Mouse (Mus musculus) gastrocnemius, adult 2 months (tissue): Measurements from ENCODE around the gene Rnf121. TPM values are rescaled to one million over a fixed set of nuclear protein-coding genes. Genes with fewer than 3 reads are reported as not detected.

Experiments used
- DNase-seq: peaks from one replicate; pipeline ENCODE4 v3.0.0; 2022
- H3K27ac ChIP-seq: fragments of 200-600 bp; 2 replicates; pipeline ENCODE4 v1.8.1; 2022; ENCODE audit warnings: mild to moderate bottlenecking
- H3K4me3 ChIP-seq: fragments of 200-600 bp; 2 replicates; pipeline ENCODE4 v1.8.1; 2022; ENCODE audit warnings: mild to moderate bottlenecking, moderate library complexity
- CTCF ChIP-seq: fragments of 200-600 bp; IDR thresholded peaks from 2 replicates; pipeline ENCODE4 v1.8.1; 2022; ENCODE audit warnings: antibody characterized with exemption, mild to moderate bottlenecking, moderate library complexity
- intact Hi-C: fragments of 180-260 bp; cut with DNase I; formaldehyde crosslinking; loops from one replicate; pipeline ENCODE4 v1.15.1; 2025
- total RNA-seq, 2 experiments: library from RNA; stranded (reverse); gene quantifications; 2 replicates each; pipeline ENCODE4 v1.2.3; 2021

The Rnf121 gene
- total RNA-seq, 2 experiments from 2014 or later = 23.3 to 25.7 TPM

GRCm38 (mm10) chr7:102014995-102015394, 50.3 kb downstream of the Rnf121 start:
- intact Hi-C loops = no loop called here
- TF ChIP-seq CTCF = no peak
- peak; percentile 6 for DNase-seq
- no peak overlapping the region for H3K27ac ChIP-seq
- H3K4me3 ChIP-seq = no peak overlapping the region

GRCm38 (mm10) chr7:102013416-102013815, 51.9 kb downstream of the Rnf121 start:
- intact Hi-C loops = no loop called here
- TF ChIP-seq CTCF = no peak

GRCm38 (mm10) chr7:102011855-102012254, 53.4 kb downstream of the Rnf121 start:
- H3K27ac ChIP-seq = no peak overlapping the region
- no peak overlapping the region for H3K4me3 ChIP-seq
- DNase-seq = peak; percentile 13
- TF ChIP-seq CTCF = no peak
- intact Hi-C loops = no loop called here

More at GRCm38 (mm10) chr7:102013416-102013815, 51.9 kb downstream of the Rnf121 start:
- no peak for DNase-seq
- Histone ChIP-seq H3K27ac (no peak overlapping the region), H3K4me3 (no peak overlapping the region)

GRCm38 (mm10) chr7:102006520-102006919, 58.7 kb downstream of the Rnf121 start:
- Histone ChIP-seq H3K4me3 (no peak overlapping the region), H3K27ac (no peak overlapping the region)
- TF ChIP-seq CTCF = no peak
- peak; percentile 2 for DNase-seq
- intact Hi-C loops = no loop called here

GRCm38 (mm10) chr7:102000921-102001630, 64.2 kb downstream of the Rnf121 start:
- DNase-seq = peak; percentile 84
- no peak for TF ChIP-seq CTCF
- Histone ChIP-seq H3K4me3 (peak overlapping the region; percentile 40), H3K27ac (peak overlapping the region; percentile 69)
- intact Hi-C loops = no loop called here

- TF ChIP-seq CTCF = no peak
- H3K27ac ChIP-seq = peak overlapping the region; percentile 69
- intact Hi-C loops = no loop called here
- peak overlapping the region; percentile 40 for H3K4me3 ChIP-seq
- DNase-seq = peak; percentile 29
These were observed 65.0 kb downstream of the Rnf121 start for GRCm38 (mm10) chr7:102000296-102000695.

- Histone ChIP-seq H3K4me3 (peak overlapping the region; percentile 20; the same call in 1 of the 2 replicates), H3K27ac (peak overlapping the region; percentile 69)
- peak; percentile 21 for TF ChIP-seq CTCF
- DNase-seq = peak; percentile 51
- intact Hi-C loops = loop anchor here (2.0 kb wide), 1 partner anchor 35 kb away; no protein-coding TSS in a partner anchor
These were observed 65.7 kb downstream of the Rnf121 start for GRCm38 (mm10) chr7:101999461-102000151.

GRCm38 (mm10) chr7:101998194-101998927, 66.9 kb downstream of the Rnf121 start:
- intact Hi-C loops = loop anchor here (1.0 to 2.0 kb wide), 2 partner anchors 36 to 79 kb away; no protein-coding TSS in a partner anchor
- H3K4me3 ChIP-seq = peak overlapping the region; percentile 4; the same call in 1 of the 2 replicates
- peak; percentile 93 for DNase-seq
- TF ChIP-seq CTCF = 0 out of 2 replicates have a peak, but pooled peaks have one; percentile 99
- peak overlapping the region; percentile 69 for H3K27ac ChIP-seq

GRCm38 (mm10) chr7:101994241-101994640, 71.0 kb downstream of the Rnf121 start:
- TF ChIP-seq CTCF = no peak
- H3K4me3 ChIP-seq = no peak overlapping the region
- no peak for DNase-seq
- intact Hi-C loops = no loop called here
- no peak overlapping the region for H3K27ac ChIP-seq

GRCm38 (mm10) chr7:101985081-101985480, 80.2 kb downstream of the Rnf121 start:
- intact Hi-C loops = no loop called here
- no peak for TF ChIP-seq CTCF
- Histone ChIP-seq H3K27ac (no peak overlapping the region), H3K4me3 (no peak overlapping the region)
- DNase-seq = no peak

GRCm38 (mm10) chr7:101982735-101983134, 82.5 kb downstream of the Rnf121 start:
- no peak for TF ChIP-seq CTCF
- intact Hi-C loops = no loop called here
- DNase-seq = no peak
- H3K4me3 ChIP-seq = no peak overlapping the region
- no peak overlapping the region for H3K27ac ChIP-seq

- no peak for TF ChIP-seq CTCF
- Histone ChIP-seq H3K4me3 (peak overlapping the region; percentile 36), H3K27ac (peak overlapping the region; percentile 98)
- intact Hi-C loops = loop anchor here (5.0 kb wide), 1 partner anchor 137 kb away; the partner anchor contains the start of gene Inppl1
- DNase-seq = peak; percentile 82
These were observed 90.8 kb downstream of the Rnf121 start for GRCm38 (mm10) chr7:101974505-101974904.
